ENCODE assay signal across 27 mouse cellular contexts in the genomic region with DNA sequence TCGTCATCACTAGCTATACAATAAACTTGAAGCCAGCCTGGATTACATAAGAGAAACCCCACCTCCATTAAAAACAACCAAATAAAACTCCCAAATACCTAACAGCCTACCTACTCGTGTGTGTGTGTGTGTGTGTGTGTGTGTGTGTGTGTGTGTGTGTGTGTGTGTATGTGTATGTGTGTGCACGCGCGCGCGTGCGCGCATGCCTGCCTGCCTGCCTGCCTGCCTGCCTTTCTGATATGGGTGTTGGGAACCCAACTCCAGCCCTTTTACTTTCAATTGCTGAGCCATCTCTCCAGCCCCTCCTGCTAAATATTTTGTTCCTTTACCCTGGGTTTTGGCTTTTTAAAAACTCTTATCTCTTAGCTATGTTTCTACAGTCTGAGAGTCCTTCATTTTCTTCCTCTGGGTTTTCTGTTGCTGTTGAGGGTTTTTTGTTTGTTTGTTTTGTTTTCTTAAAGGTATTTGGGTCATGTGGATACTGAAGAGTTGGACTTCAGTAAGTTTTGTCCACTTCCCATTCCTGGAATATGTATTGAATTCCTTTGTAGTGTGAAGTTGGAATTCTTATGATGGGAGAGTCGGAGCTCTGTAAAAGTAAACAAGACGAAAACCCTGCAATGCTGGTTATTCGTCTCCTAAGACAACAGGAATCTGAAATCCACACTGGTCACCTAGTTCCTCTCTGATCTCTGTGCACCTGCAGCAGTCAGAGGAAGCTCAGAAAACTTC.
"Had no signal": no experiment of that assay in that cellular context is flagged by ENCODE, and none has a peak within 500 bp of the region (broad histone marks: within the 10 kb centered on the region; RNA-seq: fewer than 3 reads in every experiment).

No protein-coding gene starts in this region.

- ATAC-seq: hindbrain, embryonic 16.5 days; inflammation-experienced regulatory T-cells, adult 6 months; intestine, embryonic 15.5 days; intestine, postnatal 0 days had no signal

- H3K4me1 ChIP-seq: heart, embryonic 13.5 days; heart, embryonic 15.5 days; intestine, embryonic 15.5 days; limb, embryonic 10.5 days; limb, embryonic 12.5 days had no signal

- H3K4me2 ChIP-seq: heart, embryonic 11.5 days; heart, embryonic 13.5 days; heart, embryonic 15.5 days; hindbrain, embryonic 14.5 days; intestine, embryonic 15.5 days; kidney, embryonic 15.5 days; limb, embryonic 12.5 days; liver, embryonic 11.5 days had no signal

- H3K27ac ChIP-seq: gastrocnemius, adult 2 months; heart, adult 2 months; heart, embryonic 13.5 days; heart, embryonic 15.5 days; hindbrain, embryonic 14.5 days; intestine, embryonic 15.5 days; kidney, embryonic 15.5 days; kidney, postnatal 0 days; layer of hippocampus, adult 2 months; left cerebral cortex, adult 2 months; limb, embryonic 10.5 days; limb, embryonic 12.5 days had no signal

- H3K9me3 ChIP-seq: heart, embryonic 13.5 days; heart, embryonic 15.5 days; intestine, embryonic 15.5 days; kidney, embryonic 15.5 days; limb, embryonic 10.5 days; limb, embryonic 12.5 days had no signal

- DNase-seq: gastrocnemius, adult 2 months; gastrocnemius, postnatal 10 days; gastrocnemius, postnatal 25 days; heart, adult 11 months; heart, adult 2 months; heart, postnatal 14 days; heart, postnatal 36 days; kidney, adult 18-20 months; kidney, adult 9 months; kidney, postnatal 14 days; kidney, postnatal 36 days; liver had no signal

- H3K36me3 ChIP-seq: heart, embryonic 13.5 days; heart, embryonic 15.5 days; intestine, embryonic 15.5 days; kidney, embryonic 15.5 days; limb, embryonic 10.5 days; limb, embryonic 12.5 days had no signal

- H3K27me3 ChIP-seq: heart, embryonic 13.5 days; heart, embryonic 15.5 days; intestine, embryonic 15.5 days; kidney, embryonic 15.5 days; limb, embryonic 12.5 days had no signal

- H3K9ac ChIP-seq: heart, embryonic 13.5 days; heart, embryonic 15.5 days; hindbrain, embryonic 14.5 days; intestine, embryonic 15.5 days; kidney, embryonic 15.5 days; limb, embryonic 12.5 days had no signal

- H3K4me3 ChIP-seq: gastrocnemius, adult 2 months; heart, adult 2 months; heart, embryonic 13.5 days; heart, embryonic 15.5 days; intestine, embryonic 15.5 days; kidney, embryonic 15.5 days; layer of hippocampus, adult 2 months; left cerebral cortex, adult 2 months; limb, embryonic 10.5 days; limb, embryonic 12.5 days had no signal
